12 mouse cellular contexts compared by ENCODE assay signal in the genomic region with DNA sequence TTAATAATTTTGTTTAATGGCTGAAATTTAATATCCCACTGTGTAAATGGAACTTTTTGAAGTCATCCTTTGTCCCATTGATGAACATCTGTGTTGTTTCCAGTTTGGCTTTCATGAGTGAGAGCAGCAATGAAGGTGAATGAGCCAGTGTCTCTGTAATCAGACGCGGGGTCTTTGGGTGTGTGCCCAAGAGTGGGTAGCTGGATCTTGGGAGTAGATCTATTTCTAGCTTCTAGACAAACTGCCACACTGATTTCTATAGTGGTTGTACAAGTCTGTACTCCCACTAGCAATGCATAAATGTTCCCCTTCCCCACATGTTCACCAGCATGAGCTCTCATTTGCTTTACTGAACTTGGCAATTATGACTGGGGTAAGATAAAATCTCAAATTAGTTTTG.
"Had no signal": no experiment of that assay in that cellular context is flagged by ENCODE, and none has a peak within 500 bp of the region (broad histone marks: within the 10 kb centered on the region; RNA-seq: fewer than 3 reads in every experiment).

No protein-coding gene starts in this region.

- DNase-seq: left cerebral cortex, postnatal 4 days; liver; liver, embryonic 13.5 days; liver, postnatal 0 days; lung, adult 18-20 months; lung, adult 2 months; lung, embryonic 14.5 days; lung, postnatal 10 days; lung, postnatal 14 days; lung, postnatal 36 days; lung, postnatal 4 days; midbrain, embryonic 14.5 days had no signal
